Mouse (Mus musculus): ENCODE results near the gene Nhp2.
"Not testable (repeated sequence)": the region's sequence is repeated elsewhere in the genome, so short reads cannot be mapped to it uniquely, and the experiment has no call there.

Nhp2 gene

DNA sequence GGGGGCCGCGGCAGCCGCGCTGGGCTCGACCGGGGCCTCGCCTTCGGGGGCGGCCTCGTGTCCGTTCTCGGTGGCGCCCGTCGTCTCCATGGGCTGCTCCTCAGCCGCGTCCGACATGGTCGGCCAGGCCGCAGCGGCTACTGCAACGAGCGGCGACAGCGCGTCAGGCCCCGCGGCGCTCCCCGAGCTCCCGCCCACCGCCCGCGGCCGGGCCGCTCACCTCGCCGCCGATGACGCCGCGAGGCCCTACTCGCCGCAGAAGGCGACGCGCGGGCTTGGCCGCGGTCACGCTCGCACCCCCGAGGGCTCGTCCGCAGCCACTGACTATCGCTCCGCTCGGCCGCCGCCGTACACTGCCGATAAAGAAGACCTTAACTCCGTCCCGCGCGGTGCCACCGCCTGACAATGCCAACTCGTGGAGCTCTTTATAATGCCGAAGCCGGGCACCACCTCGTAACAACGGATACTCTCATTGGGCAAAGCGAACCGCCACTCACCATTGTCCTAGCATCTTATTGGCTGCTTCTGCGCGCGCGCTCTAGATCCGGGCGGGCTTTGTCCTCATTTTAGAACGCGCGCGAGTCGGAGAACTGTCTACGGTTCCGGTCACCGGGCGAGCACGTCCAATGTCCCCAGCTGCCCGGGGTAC is 13.0 kb upstream of the Nhp2 start, which contains the start of gene Hnrnpab:
TSS of gene Hnrnpab (minus strand) at position 401 of the 649 bp plus-strand sequence.
- peak; percentile 96 for DNase-seq

DNA sequence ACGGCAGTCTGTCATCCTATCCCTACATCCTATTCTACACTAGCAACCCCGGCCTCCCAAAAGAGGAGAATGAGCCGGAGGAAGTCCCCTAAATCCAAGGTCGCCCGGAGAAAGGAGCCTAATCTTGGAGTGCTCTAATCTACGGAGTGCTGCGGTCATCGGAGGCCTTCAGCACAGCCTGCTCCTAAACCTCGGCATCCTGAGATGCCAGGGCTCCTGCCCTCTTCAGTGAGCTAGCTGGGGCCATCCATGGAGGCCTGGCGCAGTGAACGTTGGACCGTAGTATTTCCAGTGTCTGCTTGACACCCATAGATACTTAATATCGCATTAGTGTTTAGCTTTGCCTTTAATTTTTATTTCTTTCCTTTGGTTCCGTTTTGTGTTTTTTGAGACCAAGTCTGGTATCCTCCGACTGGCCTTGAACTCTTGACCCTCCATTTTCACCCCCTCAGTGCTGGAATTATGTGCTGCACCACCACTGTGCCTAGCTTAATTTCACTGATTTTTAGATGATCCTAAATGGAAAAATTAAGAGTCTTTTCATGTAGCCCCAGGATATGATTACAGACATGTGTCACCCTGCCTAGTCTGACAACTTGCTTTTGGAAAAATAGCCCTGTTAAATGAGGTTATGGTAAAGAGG is 12.3 kb upstream of the Nhp2 start:
- no peak for DNase-seq

DNA sequence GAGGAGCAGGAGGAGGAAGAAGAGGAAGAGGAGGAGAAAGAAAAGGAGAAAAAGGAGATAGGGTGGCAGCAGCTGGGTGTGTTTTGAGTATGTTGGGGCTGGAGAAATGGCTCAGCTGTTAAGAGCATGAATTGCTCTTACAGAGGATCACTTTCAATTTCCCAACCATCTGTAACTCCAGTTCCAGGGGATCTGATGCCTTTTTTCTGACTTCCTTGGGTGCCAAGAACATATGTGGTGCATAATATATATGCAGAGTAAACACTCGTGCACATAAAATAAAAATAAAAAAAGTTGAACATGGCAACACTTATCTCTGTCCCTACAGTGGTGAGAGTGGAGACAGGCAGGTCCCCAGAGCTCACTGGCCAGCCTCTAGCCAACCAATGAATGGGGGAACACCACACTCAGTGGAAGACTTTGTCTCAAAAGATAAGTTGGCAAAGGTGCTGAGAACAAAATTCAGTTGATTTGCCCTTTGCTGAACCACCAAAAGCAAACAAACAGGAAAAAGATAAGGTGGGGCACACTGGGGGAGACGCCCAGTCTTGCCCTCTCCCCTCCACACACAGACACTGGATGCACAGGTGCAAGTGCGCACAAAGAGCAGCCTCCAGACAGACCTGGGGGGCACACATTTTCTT is 10.1 kb upstream of the Nhp2 start:
- DNase-seq: peak in 1 of 2 experiments; percentile 47

DNA sequence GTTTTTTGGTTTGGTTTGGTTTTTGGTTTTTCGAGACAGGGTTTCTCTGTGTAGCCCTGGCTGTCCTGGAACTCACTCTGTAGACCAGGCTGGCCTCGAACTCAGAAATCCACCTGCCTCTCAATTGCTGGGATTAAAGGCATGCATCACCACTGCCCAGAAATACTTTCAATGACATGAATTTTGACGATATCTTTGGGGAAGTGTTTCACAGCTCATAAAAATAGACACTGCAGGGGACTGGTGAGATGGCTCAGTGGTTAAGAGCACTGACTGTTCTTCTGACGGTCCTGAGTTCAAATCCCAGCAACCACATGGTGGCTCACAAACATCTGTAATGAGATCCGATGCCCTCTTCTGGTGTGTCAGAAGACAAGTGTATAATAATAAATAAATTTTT is 9.6 kb upstream of the Nhp2 start:
- DNase-seq: not testable (repeated sequence)

GRCm38 (mm10) chr11:51614256-51614655 is 5.3 kb upstream of the Nhp2 start:
- no peak for DNase-seq

DNA sequence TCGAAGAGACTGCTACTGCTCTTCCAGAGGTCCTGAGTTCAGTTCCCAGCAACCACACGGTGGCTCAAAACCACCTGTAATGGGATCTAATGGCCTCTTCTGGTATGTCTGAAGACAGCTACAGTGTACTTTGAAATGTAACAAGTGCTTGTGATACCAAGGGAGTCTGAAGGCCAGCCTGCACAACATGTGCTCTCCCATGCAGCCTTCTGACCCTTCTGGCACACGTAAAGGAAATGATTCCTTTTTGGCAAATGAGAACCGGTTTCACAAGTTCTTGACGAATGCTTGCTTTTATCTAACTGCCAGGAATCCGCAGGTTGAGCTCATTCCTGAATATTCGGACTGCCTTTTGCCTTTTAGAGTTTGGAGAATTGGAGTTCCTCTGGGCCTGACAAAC is 4.4 kb upstream of the Nhp2 start:
- no peak for DNase-seq

GRCm38 (mm10) chr11:51615601-51616000 is 3.9 kb upstream of the Nhp2 start:
- DNase-seq: peak; percentile 69 to 74

GRCm38 (mm10) chr11:51616113-51616512 is 3.4 kb upstream of the Nhp2 start:
- DNase-seq: not testable (repeated sequence)

- DNase-seq: peak; percentile 65 to 66
Measured at GRCm38 (mm10) chr11:51617693-51618092, 1.8 kb upstream of the Nhp2 start.

- no peak for DNase-seq
Measured at GRCm38 (mm10) chr11:51618894-51619408, 584 bp upstream of the Nhp2 start.

DNA sequence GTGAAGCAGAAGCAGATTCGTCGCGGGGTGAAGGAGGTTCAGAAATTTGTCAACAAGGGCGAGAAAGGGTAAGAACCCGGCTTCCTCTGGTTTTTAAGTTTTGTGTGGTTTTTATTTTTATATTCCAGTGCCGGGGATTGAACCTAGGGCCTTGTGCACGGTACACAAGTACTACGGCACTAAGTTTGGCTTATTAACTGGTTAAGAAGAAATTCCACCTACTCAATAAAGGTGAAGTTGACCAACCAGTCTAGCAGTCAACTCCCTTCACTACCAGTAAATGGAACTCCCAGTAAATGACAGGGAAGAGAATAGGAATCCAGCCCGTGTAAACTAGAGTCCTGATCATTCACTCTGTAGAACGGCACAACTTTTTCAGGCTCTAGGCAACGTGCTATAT is 549 bp downstream of the Nhp2 start:
- no peak for DNase-seq

- no peak for DNase-seq
Measured at GRCm38 (mm10) chr11:51621776-51622175, 2.2 kb downstream of the Nhp2 start.

- DNase-seq: no peak
Measured at GRCm38 (mm10) chr11:51622971-51623491, 3.5 kb downstream of the Nhp2 start.

DNA sequence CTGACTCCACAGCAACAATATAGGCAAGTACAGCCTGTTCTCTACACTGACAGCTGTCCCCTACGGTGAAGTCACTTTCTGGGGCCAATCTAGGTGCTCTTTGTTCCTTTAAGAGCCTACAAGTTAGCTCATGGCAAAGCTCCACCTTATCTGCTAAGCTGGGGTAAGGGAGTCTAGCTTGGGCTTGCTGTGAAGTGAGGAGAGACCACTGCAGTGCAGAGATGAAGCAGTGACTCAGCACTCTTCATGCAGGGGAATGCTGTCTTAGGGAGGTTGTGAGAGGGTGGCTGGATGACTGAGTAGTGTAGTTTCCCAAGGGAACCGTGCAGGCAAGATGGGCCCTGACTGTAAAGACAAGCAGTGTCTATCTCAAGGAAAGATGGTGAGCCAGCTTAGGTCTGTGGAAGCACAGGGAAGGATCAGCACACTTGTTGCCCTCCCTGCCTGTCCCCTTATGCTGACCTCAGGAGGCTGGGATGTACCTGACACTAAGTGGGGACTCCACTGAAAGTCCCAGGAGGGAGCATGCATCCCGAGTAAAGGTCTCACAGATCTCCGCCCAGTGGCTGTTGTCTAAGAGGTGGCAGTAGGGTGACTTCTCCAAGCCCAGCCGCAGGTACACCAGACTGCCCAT is 5.8 kb downstream of the Nhp2 start:
- no peak for DNase-seq

DNA sequence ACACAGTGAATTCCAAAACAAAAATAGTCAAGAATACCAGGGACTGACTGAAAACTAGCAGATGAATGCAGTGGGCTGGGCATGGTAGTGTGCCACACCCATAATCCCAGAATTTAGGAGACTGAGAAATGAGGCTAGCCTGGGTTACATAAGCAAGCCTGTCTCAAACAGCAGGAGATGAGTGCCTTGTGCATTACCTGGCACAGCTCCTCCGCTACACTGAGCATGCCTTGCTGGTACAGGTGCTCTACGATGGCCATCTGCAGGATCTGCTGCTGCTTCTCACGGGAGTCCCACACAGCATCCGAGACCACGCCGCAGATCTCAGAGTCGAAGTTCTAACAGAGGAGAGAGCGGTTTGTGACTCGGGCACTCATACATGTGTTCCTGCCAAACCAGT is 7.9 kb downstream of the Nhp2 start:
- no peak for DNase-seq

DNA sequence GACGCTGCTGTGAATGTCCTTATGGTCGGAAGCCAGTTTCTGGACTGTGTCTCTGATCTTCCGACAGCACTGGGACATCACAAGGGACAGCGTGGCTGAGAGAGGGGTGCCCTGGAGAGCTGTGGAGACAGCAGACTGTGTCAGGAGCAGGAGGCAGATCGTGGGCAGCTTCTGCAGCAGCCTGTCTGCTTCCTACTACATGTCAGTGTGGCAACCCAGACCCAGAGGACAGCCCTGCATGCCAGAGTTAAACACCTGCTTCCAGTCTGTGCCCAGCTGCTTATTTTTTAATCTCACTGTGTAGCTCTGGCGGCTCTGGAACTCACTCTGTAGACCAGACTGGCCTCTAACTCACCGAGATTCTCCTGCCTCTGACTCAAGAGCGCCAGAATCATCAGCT is 8.4 kb downstream of the Nhp2 start:
- DNase-seq: no peak

- DNase-seq: no peak
Measured at GRCm38 (mm10) chr11:51629651-51630314, 10.2 kb downstream of the Nhp2 start.

GRCm38 (mm10) chr11:51632130-51632753 is 12.7 kb downstream of the Nhp2 start:
- DNase-seq: no peak

- not testable (repeated sequence) for DNase-seq
Measured at GRCm38 (mm10) chr11:51633200-51633599, 13.7 kb downstream of the Nhp2 start.

- no peak for DNase-seq
Measured at GRCm38 (mm10) chr11:51633721-51634120, 14.2 kb downstream of the Nhp2 start.

DNA sequence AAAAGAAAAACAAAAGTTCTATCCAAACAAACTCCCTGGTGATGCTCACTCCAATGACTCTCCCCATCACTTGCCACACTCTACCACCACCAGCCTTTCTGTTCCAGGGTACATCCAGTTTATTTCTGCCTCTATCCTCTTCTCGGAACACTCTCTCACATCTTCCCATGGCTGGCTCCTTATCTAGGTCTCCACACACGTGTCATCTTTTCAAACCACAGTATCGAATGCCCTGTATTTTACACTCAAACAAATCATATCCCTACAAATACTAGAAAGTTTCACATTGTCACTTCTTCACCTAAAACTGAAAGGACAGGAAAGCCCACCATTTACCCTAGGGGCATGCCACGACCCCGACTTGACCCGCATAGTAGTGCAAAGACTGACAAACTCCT is 15.6 kb downstream of the Nhp2 start:
- DNase-seq: no peak
